Mouse (Mus musculus) midbrain, embryonic 12.5 days (tissue): ENCODE data around the gene Pgm3. TPM values are rescaled to one million over a fixed set of nuclear protein-coding genes. Genes with fewer than 3 reads are reported as not detected.

Experiments
- ATAC-seq: fragments of 200-750 bp; cut with Nextera tagmentation; 2 replicates; pipeline ENCODE4 v1.8.0; 2017; ENCODE audit warnings: low read depth, moderate TSS enrichment, moderate library complexity; ENCODE audit not compliant: low FRiP score
- H3K27ac ChIP-seq: fragments of 300-500 bp; sonication (generic); replicated peaks from 2 replicates; pipeline ENCODE4 v1.5.1; 2016; ENCODE audit warnings: mild to moderate bottlenecking
- H3K27me3 ChIP-seq: fragments of 300-500 bp; sonication (generic); 2 replicates; pipeline ENCODE4 v1.6.1; 2016; ENCODE audit warnings: mild to moderate bottlenecking
- H3K36me3 ChIP-seq: fragments of 300-500 bp; sonication (generic); 2 replicates; pipeline ENCODE4 v1.6.1; 2016
- H3K4me1 ChIP-seq: fragments of 300-500 bp; sonication (generic); 2 replicates; pipeline ENCODE4 v1.6.1; 2016
- H3K4me2 ChIP-seq: fragments of 300-500 bp; sonication (generic); replicated peaks from 2 replicates; pipeline ENCODE4 v1.6.1; 2016; ENCODE audit warnings: mild to moderate bottlenecking, moderate library complexity
- H3K4me3 ChIP-seq: fragments of 300-500 bp; sonication (generic); 2 replicates; pipeline ENCODE4 v1.5.1; 2016; ENCODE audit warnings: mild to moderate bottlenecking
- H3K9ac ChIP-seq: fragments of 300-500 bp; sonication (generic); replicated peaks from 2 replicates; pipeline ENCODE4 v1.6.1; 2016; ENCODE audit warnings: mild to moderate bottlenecking, moderate library complexity
- H3K9me3 ChIP-seq: fragments of 300-500 bp; sonication (generic); 2 replicates; pipeline ENCODE4 v1.6.1; 2016; ENCODE audit warnings: mild to moderate bottlenecking
- WGBS: fragments of 180-500 bp; shearing (Covaris S2); methylation state at CpG from one replicate; pipeline ENCODE4 v1.1.7; 2016; 5-methylcytosine and 5-hydroxymethylcytosine counted together
- polyA plus RNA-seq: library from polyadenylated mRNA; unstranded; fragments of >200 nt; fragmentation: Nextera tagmentation; extraction: Ambion mirVana; gene quantifications from 2 replicates; pipeline ENCODE4 v1.2.1, GENCODE M21; 2016

Gene Pgm3
- polyA plus RNA-seq, 1 experiment from 2014 or later = 40.3 TPM

GRCm38 (mm10) chr9:86554641-86555040, 17.0 kb downstream of the Pgm3 start:
- Histone ChIP-seq H3K27me3 (no peaks in the 10 kb centered on the region), H3K9ac (no peak overlapping the region), H3K27ac (no peak overlapping the region), H3K4me2 (no peak overlapping the region), H3K36me3 (peaks cover 65% of the 10 kb centered on the region), H3K4me1 (no peaks in the 10 kb centered on the region), H3K4me3 (no peak overlapping the region), H3K9me3 (no peaks in the 10 kb centered on the region)
- ATAC-seq = no peak
- WGBS = 90% methylated on average over 4 of the region's 4 CpGs

GRCm38 (mm10) chr9:86553886-86554285, 17.8 kb downstream of the Pgm3 start:
- Histone ChIP-seq H3K27ac (no peak overlapping the region), H3K4me2 (no peak overlapping the region), H3K36me3 (peaks cover 63% of the 10 kb centered on the region), H3K4me1 (no peaks in the 10 kb centered on the region), H3K9me3 (no peaks in the 10 kb centered on the region), H3K9ac (no peak overlapping the region), H3K27me3 (no peaks in the 10 kb centered on the region), H3K4me3 (no peak overlapping the region)
- ATAC-seq = no peak
- WGBS = 93% methylated on average over 9 of the region's 9 CpGs

GRCm38 (mm10) chr9:86550717-86551116, 20.9 kb downstream of the Pgm3 start:
- Histone ChIP-seq H3K9me3 (no peaks in the 10 kb centered on the region), H3K27ac (no peak overlapping the region), H3K4me2 (no peak overlapping the region), H3K36me3 (peaks cover 45% of the 10 kb centered on the region), H3K4me3 (no peak overlapping the region), H3K4me1 (no peaks in the 10 kb centered on the region), H3K9ac (no peak overlapping the region), H3K27me3 (no peaks in the 10 kb centered on the region)
- WGBS = 90% methylated on average over 3 of the region's 3 CpGs
- no peak for ATAC-seq

- no peak overlapping the region for H3K27ac ChIP-seq
- ATAC-seq = no peak
- no peak overlapping the region for H3K4me2 ChIP-seq
- no peaks in the 10 kb centered on the region for H3K27me3 ChIP-seq
- H3K4me3 ChIP-seq = no peak overlapping the region
- H3K36me3 ChIP-seq = peaks cover 45% of the 10 kb centered on the region
- no peak overlapping the region for H3K9ac ChIP-seq
- H3K4me1 ChIP-seq = no peaks in the 10 kb centered on the region
- H3K9me3 ChIP-seq = no peaks in the 10 kb centered on the region
- WGBS = 92% methylated on average over 5 of the region's 5 CpGs
Measured at GRCm38 (mm10) chr9:86549637-86550162, 21.9 kb downstream of the Pgm3 start.

GRCm38 (mm10) chr9:86544559-86544958, 27.1 kb downstream of the Pgm3 start:
- Histone ChIP-seq H3K4me1 (no peaks in the 10 kb centered on the region), H3K9me3 (no peaks in the 10 kb centered on the region), H3K27me3 (no peaks in the 10 kb centered on the region), H3K36me3 (peaks cover 46% of the 10 kb centered on the region), H3K9ac (no peak overlapping the region), H3K4me3 (no peak overlapping the region), H3K27ac (no peak overlapping the region), H3K4me2 (no peak overlapping the region)
- 73% methylated on average over 1 of the region's 1 CpGs for WGBS
- ATAC-seq = no peak

- 89% methylated on average over 3 of the region's 3 CpGs for WGBS
- no peaks in the 10 kb centered on the region for H3K27me3 ChIP-seq
- H3K27ac ChIP-seq = no peak overlapping the region
- H3K4me3 ChIP-seq = no peak overlapping the region
- H3K36me3 ChIP-seq = peaks cover 37% of the 10 kb centered on the region
- no peak overlapping the region for H3K9ac ChIP-seq
- ATAC-seq = no peak
- no peaks in the 10 kb centered on the region for H3K4me1 ChIP-seq
- H3K9me3 ChIP-seq = no peaks in the 10 kb centered on the region
- no peak overlapping the region for H3K4me2 ChIP-seq
Measured at GRCm38 (mm10) chr9:86543451-86543850, 28.2 kb downstream of the Pgm3 start.

GRCm38 (mm10) chr9:86534071-86534470, 37.6 kb downstream of the Pgm3 start:
- H3K4me1 ChIP-seq = no peaks in the 10 kb centered on the region
- no peak overlapping the region for H3K4me2 ChIP-seq
- no peak overlapping the region for H3K4me3 ChIP-seq
- H3K27ac ChIP-seq = no peak overlapping the region
- no peak overlapping the region for H3K9ac ChIP-seq
- H3K27me3 ChIP-seq = no peaks in the 10 kb centered on the region
- WGBS = 88% methylated on average over 5 of the region's 5 CpGs
- ATAC-seq = no peak
- H3K36me3 ChIP-seq = peaks cover 20% of the 10 kb centered on the region
- H3K9me3 ChIP-seq = no peaks in the 10 kb centered on the region

- Histone ChIP-seq H3K27ac (no peak overlapping the region), H3K4me2 (no peak overlapping the region), H3K4me1 (no peaks in the 10 kb centered on the region), H3K9me3 (no peaks in the 10 kb centered on the region), H3K9ac (no peak overlapping the region), H3K36me3 (peaks cover 24% of the 10 kb centered on the region), H3K27me3 (no peaks in the 10 kb centered on the region), H3K4me3 (no peak overlapping the region)
- WGBS = 72% methylated on average over 2 of the region's 2 CpGs
- ATAC-seq = no peak
Measured at GRCm38 (mm10) chr9:86525600-86525999, 46.0 kb downstream of the Pgm3 start.

GRCm38 (mm10) chr9:86522335-86522734, 49.3 kb downstream of the Pgm3 start:
- Histone ChIP-seq H3K4me3 (no peak overlapping the region), H3K9me3 (no peaks in the 10 kb centered on the region), H3K4me1 (no peaks in the 10 kb centered on the region), H3K9ac (no peak overlapping the region), H3K4me2 (no peak overlapping the region), H3K27ac (no peak overlapping the region), H3K27me3 (no peaks in the 10 kb centered on the region), H3K36me3 (peaks cover 24% of the 10 kb centered on the region)
- no peak for ATAC-seq

- H3K36me3 ChIP-seq = peaks cover 32% of the 10 kb centered on the region; the same call in 1 of the 2 replicates
- H3K4me3 ChIP-seq = no peak overlapping the region
- H3K27ac ChIP-seq = no peak overlapping the region
- no peaks in the 10 kb centered on the region for H3K9me3 ChIP-seq
- no peaks in the 10 kb centered on the region for H3K4me1 ChIP-seq
- no peak overlapping the region for H3K9ac ChIP-seq
- 95% methylated on average over 4 of the region's 4 CpGs for WGBS
- no peak overlapping the region for H3K4me2 ChIP-seq
- no peak for ATAC-seq
- no peaks in the 10 kb centered on the region for H3K27me3 ChIP-seq
Measured at GRCm38 (mm10) chr9:86514798-86515197, 56.8 kb downstream of the Pgm3 start.

- no peak overlapping the region for H3K4me2 ChIP-seq
- H3K9ac ChIP-seq = no peak overlapping the region
- H3K27ac ChIP-seq = no peak overlapping the region
- 81% methylated on average over 3 of the region's 3 CpGs for WGBS
- peaks cover 30% of the 10 kb centered on the region; the same call in 1 of the 2 replicates for H3K36me3 ChIP-seq
- no peak overlapping the region for H3K4me3 ChIP-seq
- H3K9me3 ChIP-seq = no peaks in the 10 kb centered on the region
- ATAC-seq = no peak
- no peaks in the 10 kb centered on the region for H3K4me1 ChIP-seq
- no peaks in the 10 kb centered on the region for H3K27me3 ChIP-seq
Measured at GRCm38 (mm10) chr9:86514390-86514789, 57.3 kb downstream of the Pgm3 start.

GRCm38 (mm10) chr9:86513733-86514132, 57.9 kb downstream of the Pgm3 start:
- WGBS = 84% methylated on average over 5 of the region's 5 CpGs
- Histone ChIP-seq H3K27me3 (no peaks in the 10 kb centered on the region), H3K9ac (no peak overlapping the region), H3K36me3 (peaks cover 30% of the 10 kb centered on the region; the same call in 1 of the 2 replicates), H3K27ac (no peak overlapping the region), H3K4me3 (no peak overlapping the region), H3K4me2 (no peak overlapping the region), H3K9me3 (no peaks in the 10 kb centered on the region), H3K4me1 (no peaks in the 10 kb centered on the region)
- ATAC-seq = 0 out of 2 replicates have a peak, but pooled peaks have one; percentile 41

GRCm38 (mm10) chr9:86507437-86507836, 64.2 kb downstream of the Pgm3 start:
- 89% methylated on average over 4 of the region's 4 CpGs for WGBS
- Histone ChIP-seq H3K4me3 (no peak overlapping the region), H3K27me3 (no peaks in the 10 kb centered on the region), H3K4me1 (no peaks in the 10 kb centered on the region), H3K4me2 (no peak overlapping the region), H3K9ac (no peak overlapping the region), H3K36me3 (peaks cover 8% of the 10 kb centered on the region; the same call in 1 of the 2 replicates), H3K27ac (no peak overlapping the region), H3K9me3 (no peaks in the 10 kb centered on the region)
- ATAC-seq = no peak
